Mouse (Mus musculus): ENCODE data around the gene Med16. TPM values are rescaled to one million over a fixed set of nuclear protein-coding genes. Genes with fewer than 3 reads are reported as not detected.

Med16 gene
- polyA plus RNA-seq, 1 experiment from 2014 or later, result 48.4 TPM

DNA sequence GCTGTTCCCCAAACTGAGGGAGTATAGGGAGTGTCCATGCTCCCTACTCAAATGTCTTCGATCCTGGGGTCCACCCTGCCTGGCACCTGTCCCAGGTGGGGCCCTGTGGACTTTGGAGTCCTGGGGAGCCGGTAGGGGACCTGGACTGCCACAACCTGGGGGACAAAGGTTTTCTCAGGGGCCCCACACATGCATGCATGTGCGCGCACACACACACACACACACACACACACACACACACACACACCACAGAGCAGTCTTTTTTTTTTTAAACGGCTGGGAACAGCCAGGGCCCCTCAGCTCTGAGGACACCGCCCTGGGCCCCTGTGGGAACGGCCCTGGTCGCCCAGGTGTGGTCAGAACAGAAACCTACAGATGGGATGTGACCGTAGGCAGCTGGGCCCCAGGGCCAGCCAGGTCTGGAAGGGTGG, 34.8 kb upstream of the Med16 start:
- WGBS, result 67% methylated on average over 9 of the region's 9 CpGs
- H3K4me3 ChIP-seq (replicated peaks), result no peak overlapping the region
- no peak overlapping the region for H3K4me2 ChIP-seq (replicated peaks)
- H3K36me3 ChIP-seq, result peaks cover 25% of the 10 kb centered on the region
- peak overlapping the region; percentile 34; the same call in 1 of the 2 replicates for H3K27ac ChIP-seq (replicated peaks)
- peaks cover 52% of the 10 kb centered on the region for H3K4me1 ChIP-seq
- H3K9me3 ChIP-seq (replicated peaks), result no peaks in the 10 kb centered on the region
- no peak overlapping the region for H3K9ac ChIP-seq
- no peaks in the 10 kb centered on the region for H3K27me3 ChIP-seq
- ATAC-seq (ENCODE audit: insufficient number of reproducible peaks, low FRiP score, low TSS enrichment, low read depth), result no peak

- Histone ChIP-seq H3K9ac (no peak overlapping the region), H3K9me3 (replicated peaks) (no peaks in the 10 kb centered on the region), H3K4me2 (replicated peaks) (no peak overlapping the region), H3K27me3 (no peaks in the 10 kb centered on the region), H3K4me1 (peaks cover 57% of the 10 kb centered on the region), H3K4me3 (replicated peaks) (no peak overlapping the region), H3K27ac (replicated peaks) (0 out of 2 replicates have a peak overlapping the region, but pooled peaks have one; percentile 34), H3K36me3 (peaks cover 24% of the 10 kb centered on the region)
- ATAC-seq (ENCODE audit: insufficient number of reproducible peaks, low FRiP score, low TSS enrichment, low read depth), result no peak
- WGBS, result 97% methylated on average over 1 of the region's 1 CpGs
Measured at GRCm38 (mm10) chr10:79942988-79943387, 34.3 kb upstream of the Med16 start.

DNA sequence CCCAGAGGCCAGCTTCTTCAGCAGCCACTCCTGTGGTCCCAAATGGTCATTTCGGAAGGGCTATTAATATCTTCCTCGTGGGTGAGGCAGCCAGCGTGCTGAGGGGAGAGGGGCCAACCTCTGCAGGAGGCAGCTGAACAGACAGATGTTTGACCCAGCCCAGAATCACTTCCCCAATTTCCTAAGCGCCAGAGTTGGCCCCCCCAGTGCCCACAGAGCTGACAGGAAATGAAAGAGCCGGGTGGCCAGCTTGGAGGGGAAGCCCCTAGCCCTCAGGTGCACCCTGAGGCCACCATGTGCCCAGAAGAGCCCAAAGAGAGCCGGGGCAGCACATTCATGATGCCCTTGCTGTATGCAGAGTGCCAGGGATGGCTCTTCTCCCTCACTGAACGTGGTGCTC, 32.0 kb upstream of the Med16 start:
- Histone ChIP-seq H3K36me3 (peaks cover 20% of the 10 kb centered on the region), H3K9ac (no peak overlapping the region), H3K27me3 (no peaks in the 10 kb centered on the region), H3K27ac (replicated peaks) (no peak overlapping the region), H3K9me3 (replicated peaks) (no peaks in the 10 kb centered on the region), H3K4me1 (peaks cover 62% of the 10 kb centered on the region), H3K4me2 (replicated peaks) (no peak overlapping the region), H3K4me3 (replicated peaks) (no peak overlapping the region)
- 61% methylated on average over 7 of the region's 7 CpGs for WGBS
- no peak for ATAC-seq (ENCODE audit: insufficient number of reproducible peaks, low FRiP score, low TSS enrichment, low read depth)

DNA sequence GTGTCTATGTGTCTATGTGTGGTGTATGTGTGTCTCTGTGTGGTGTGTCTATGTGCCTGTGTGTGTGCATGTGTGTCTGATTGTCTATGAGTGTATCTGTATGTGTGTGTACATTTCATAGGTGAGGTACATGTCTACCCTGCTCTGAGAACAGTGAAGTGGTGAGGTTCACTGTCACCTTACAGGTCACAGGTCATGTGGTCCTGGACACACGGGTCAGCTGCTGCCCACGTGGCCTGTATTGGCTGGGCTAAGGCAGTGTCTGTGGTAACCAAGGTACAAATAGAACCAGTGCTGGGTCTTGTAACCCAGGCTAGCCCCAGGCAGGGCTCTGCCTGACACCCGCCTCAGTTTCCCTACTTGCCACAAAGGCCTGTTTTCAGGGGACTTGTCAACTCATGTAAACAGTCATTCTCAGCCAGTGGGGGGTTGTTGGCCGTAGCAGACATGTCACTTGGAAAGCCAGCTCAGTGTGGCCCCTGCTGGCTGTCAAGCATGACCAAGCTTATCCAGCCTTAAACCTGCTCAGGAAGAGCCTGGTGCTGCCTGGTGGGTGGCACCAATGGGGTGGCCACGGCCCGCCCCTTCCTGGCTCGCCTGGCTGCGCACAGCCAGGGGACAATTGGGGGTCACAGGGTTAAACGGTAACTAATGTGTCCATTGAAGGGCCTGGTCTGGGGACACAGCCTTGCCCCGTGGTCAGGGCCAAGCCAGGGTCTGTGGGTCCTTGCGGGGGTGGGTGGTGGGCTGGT, 29.2 kb upstream of the Med16 start:
- Histone ChIP-seq H3K9ac (no peak overlapping the region), H3K4me3 (replicated peaks) (no peak overlapping the region), H3K9me3 (replicated peaks) (no peaks in the 10 kb centered on the region), H3K36me3 (peaks cover 37% of the 10 kb centered on the region), H3K4me2 (replicated peaks) (no peak overlapping the region), H3K4me1 (peaks cover 63% of the 10 kb centered on the region), H3K27ac (replicated peaks) (no peak overlapping the region), H3K27me3 (no peaks in the 10 kb centered on the region)
- ATAC-seq (ENCODE audit: insufficient number of reproducible peaks, low FRiP score, low TSS enrichment, low read depth), result no peak
- WGBS, result 65% methylated on average over 11 of the region's 11 CpGs

DNA sequence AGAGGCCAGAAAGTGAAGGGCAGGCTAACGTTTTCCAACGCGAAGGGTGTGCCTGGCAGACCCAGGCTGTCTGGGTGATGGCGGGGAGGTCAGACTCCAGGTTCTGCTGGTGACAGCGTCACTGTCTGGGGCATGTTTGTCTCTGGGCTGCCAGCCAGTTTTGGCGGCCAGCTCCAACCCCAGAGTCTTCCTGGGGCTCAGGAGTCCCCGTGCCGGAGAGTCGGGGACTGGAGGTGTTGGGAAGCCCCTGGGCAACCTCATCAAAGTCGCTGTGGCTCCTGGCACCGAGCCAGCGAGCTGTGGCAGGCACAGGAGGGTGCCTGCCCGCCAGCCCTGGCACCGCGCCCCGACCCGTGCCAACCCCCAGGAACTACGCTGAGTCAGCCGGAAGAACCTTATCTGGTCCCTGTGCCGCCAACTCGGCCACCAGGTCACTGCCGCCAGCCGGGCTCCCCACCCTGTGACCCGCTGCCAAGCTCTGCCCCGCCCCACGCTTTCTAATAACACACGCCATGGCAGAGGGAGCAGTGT, 28.3 kb upstream of the Med16 start:
- no peak overlapping the region for H3K9ac ChIP-seq
- 49% methylated on average over 27 of the region's 27 CpGs for WGBS
- H3K27me3 ChIP-seq, result no peaks in the 10 kb centered on the region
- ATAC-seq (ENCODE audit: insufficient number of reproducible peaks, low FRiP score, low TSS enrichment, low read depth), result 0 out of 2 replicates have a peak, but pooled peaks have one; percentile 5
- H3K9me3 ChIP-seq (replicated peaks), result no peaks in the 10 kb centered on the region
- H3K4me1 ChIP-seq, result peaks cover 70% of the 10 kb centered on the region
- 0 out of 2 replicates have a peak overlapping the region, but pooled peaks have one; percentile 4 for H3K4me2 ChIP-seq (replicated peaks)
- H3K27ac ChIP-seq (replicated peaks), result peak overlapping the region; percentile 56; the same call in 1 of the 2 replicates
- H3K4me3 ChIP-seq (replicated peaks), result no peak overlapping the region
- H3K36me3 ChIP-seq, result peaks cover 37% of the 10 kb centered on the region

- Histone ChIP-seq H3K4me1 (peaks cover 76% of the 10 kb centered on the region), H3K9ac (no peak overlapping the region), H3K27me3 (no peaks in the 10 kb centered on the region), H3K36me3 (peaks cover 37% of the 10 kb centered on the region), H3K4me3 (replicated peaks) (no peak overlapping the region), H3K9me3 (replicated peaks) (no peaks in the 10 kb centered on the region), H3K27ac (replicated peaks) (peak overlapping the region; percentile 56; the same call in 1 of the 2 replicates), H3K4me2 (replicated peaks) (0 out of 2 replicates have a peak overlapping the region, but pooled peaks have one; percentile 4)
- 41% methylated on average over 10 of the region's 10 CpGs for WGBS
- ATAC-seq (ENCODE audit: insufficient number of reproducible peaks, low FRiP score, low TSS enrichment, low read depth), result no peak
Measured at GRCm38 (mm10) chr10:79936284-79936910, 27.7 kb upstream of the Med16 start.

GRCm38 (mm10) chr10:79934794-79935569, 26.3 kb upstream of the Med16 start:
- ATAC-seq (ENCODE audit: insufficient number of reproducible peaks, low FRiP score, low TSS enrichment, low read depth), result no peak
- peaks cover 36% of the 10 kb centered on the region for H3K36me3 ChIP-seq
- peaks cover 80% of the 10 kb centered on the region for H3K4me1 ChIP-seq
- no peaks in the 10 kb centered on the region for H3K9me3 ChIP-seq (replicated peaks)
- 80% methylated on average over 16 of the region's 16 CpGs for WGBS
- H3K4me2 ChIP-seq (replicated peaks), result no peak overlapping the region
- no peak overlapping the region for H3K4me3 ChIP-seq (replicated peaks)
- H3K9ac ChIP-seq, result peak overlapping the region; percentile 2; the same call in 1 of the 2 replicates
- H3K27me3 ChIP-seq, result no peaks in the 10 kb centered on the region
- peak overlapping the region; percentile 72 for H3K27ac ChIP-seq (replicated peaks)

GRCm38 (mm10) chr10:79934272-79934721, 25.6 kb upstream of the Med16 start:
- no peaks in the 10 kb centered on the region for H3K27me3 ChIP-seq
- no peaks in the 10 kb centered on the region for H3K9me3 ChIP-seq (replicated peaks)
- H3K4me3 ChIP-seq (replicated peaks), result no peak overlapping the region
- 52% methylated on average over 13 of the region's 13 CpGs for WGBS
- H3K9ac ChIP-seq, result no peak overlapping the region
- H3K4me2 ChIP-seq (replicated peaks), result no peak overlapping the region
- H3K36me3 ChIP-seq, result peaks cover 36% of the 10 kb centered on the region
- H3K27ac ChIP-seq (replicated peaks), result peak overlapping the region; percentile 72
- H3K4me1 ChIP-seq, result peaks cover 83% of the 10 kb centered on the region
- ATAC-seq (ENCODE audit: insufficient number of reproducible peaks, low FRiP score, low TSS enrichment, low read depth), result peak; percentile 69

- H3K4me3 ChIP-seq (replicated peaks), result no peak overlapping the region
- H3K9ac ChIP-seq, result no peak overlapping the region
- no peak for ATAC-seq (ENCODE audit: insufficient number of reproducible peaks, low FRiP score, low TSS enrichment, low read depth)
- peaks cover 87% of the 10 kb centered on the region for H3K4me1 ChIP-seq
- H3K27ac ChIP-seq (replicated peaks), result peak overlapping the region; percentile 72
- H3K36me3 ChIP-seq, result peaks cover 36% of the 10 kb centered on the region
- no peak overlapping the region for H3K4me2 ChIP-seq (replicated peaks)
- no peaks in the 10 kb centered on the region for H3K27me3 ChIP-seq
- WGBS, result 62% methylated on average over 6 of the region's 6 CpGs
- no peaks in the 10 kb centered on the region for H3K9me3 ChIP-seq (replicated peaks)
Measured at GRCm38 (mm10) chr10:79933861-79934260, 25.1 kb upstream of the Med16 start.

DNA sequence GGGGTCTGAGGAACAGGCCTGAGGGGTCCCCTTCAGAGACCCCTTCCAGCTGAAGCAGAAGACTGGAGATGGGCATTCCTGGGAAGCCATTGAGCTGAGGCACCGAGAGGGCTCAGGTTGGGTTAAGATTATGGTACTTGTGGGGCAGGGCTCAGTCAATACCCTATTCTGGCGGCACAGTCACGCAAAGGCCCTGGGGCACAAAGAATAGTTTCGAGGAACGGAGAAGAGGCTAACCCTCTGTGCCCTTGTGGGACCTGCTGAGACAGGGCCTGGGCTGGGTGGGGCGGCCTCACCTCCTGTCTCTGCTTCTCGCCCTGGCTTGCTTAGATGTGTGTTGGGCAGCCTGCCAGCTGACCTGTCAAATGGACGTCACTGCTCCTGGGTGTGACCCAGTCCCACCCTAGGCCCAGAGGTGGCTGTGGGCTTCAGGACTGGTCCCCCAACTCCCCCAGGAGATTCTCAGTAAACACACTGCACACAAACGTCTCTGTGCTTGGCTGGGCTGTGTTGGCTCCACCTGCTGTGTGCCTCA, 24.5 kb upstream of the Med16 start:
- ATAC-seq (ENCODE audit: insufficient number of reproducible peaks, low FRiP score, low TSS enrichment, low read depth), result no peak
- Histone ChIP-seq H3K27me3 (no peaks in the 10 kb centered on the region), H3K4me1 (peaks cover 87% of the 10 kb centered on the region), H3K9ac (no peak overlapping the region), H3K9me3 (replicated peaks) (no peaks in the 10 kb centered on the region), H3K36me3 (peaks cover 36% of the 10 kb centered on the region), H3K4me3 (replicated peaks) (no peak overlapping the region), H3K4me2 (replicated peaks) (no peak overlapping the region), H3K27ac (replicated peaks) (peak overlapping the region; percentile 72; the same call in 1 of the 2 replicates)
- WGBS, result 50% methylated on average over 9 of the region's 9 CpGs

Measured in embryonic facial prominence, embryonic 15.5 days (tissue).